Mouse (Mus musculus): Measurements from ENCODE around the gene Slc1a3. TPM values are rescaled to one million over a fixed set of nuclear protein-coding genes. Genes with fewer than 3 reads are reported as not detected.

Slc1a3 gene
- 2.3 TPM for polyA plus RNA-seq (2014; fragmentation: Illumina TruSeq; extraction: RNeasy Lipid Tissue Mini Kit (QIAGEN cat#74804); ENCODE audit: low read depth, low replicate concordance)

DNA sequence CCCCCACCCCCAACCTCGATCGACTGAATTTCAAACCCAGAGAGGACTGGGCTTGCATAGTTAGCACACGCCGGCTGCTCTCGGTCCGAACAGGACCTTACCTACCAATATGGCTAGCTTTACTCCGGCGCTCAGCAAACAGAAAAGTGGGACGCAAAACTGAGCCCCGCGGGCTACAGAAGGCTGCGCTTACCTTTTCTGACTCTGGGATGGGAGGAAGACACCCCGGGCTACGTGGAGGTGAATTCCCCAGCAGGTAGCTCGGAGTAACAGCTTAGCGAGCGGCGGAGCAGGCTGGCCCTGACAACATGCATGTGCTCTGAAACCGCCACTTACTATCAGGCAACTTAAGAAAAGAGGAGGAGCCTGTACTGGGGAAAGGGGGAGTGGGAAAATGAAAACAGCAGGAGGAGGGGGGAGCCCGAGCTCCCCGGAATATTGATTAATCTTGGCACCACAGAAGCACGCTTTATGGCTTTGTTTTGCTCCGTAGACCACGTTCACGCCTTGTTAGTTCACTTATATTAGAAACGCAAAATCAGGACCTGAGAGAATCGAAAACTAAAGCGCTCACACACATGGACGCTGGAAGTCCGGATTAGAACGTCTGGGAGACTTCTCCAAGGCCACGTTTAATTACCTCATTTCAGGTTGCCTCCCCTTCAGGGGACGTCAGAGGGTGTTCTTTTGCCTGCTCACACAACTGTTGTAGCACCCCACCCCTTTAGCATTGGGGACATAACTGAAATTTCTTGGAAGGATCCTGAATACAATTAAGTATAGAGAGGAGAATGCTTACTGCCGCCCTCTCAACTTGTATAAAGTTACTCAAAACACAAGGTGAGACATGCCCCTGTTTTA, at the start of gene Slc1a3:
Gene Slc1a3 (minus strand): TSS at position 619 of the 861 bp plus-strand sequence.

Other genes starting within 250 kb of the Slc1a3 start
- not detected for gene Gm2310, start 190.8 kb downstream of the Slc1a3 start, polyA plus RNA-seq (2014; fragmentation: Illumina TruSeq; extraction: RNeasy Lipid Tissue Mini Kit (QIAGEN cat#74804); ENCODE audit: low read depth, low replicate concordance)

All from heart, adult 10 weeks (tissue).